Mouse (Mus musculus) liver, adult 2 months (tissue): ENCODE measurements around the gene Vav2.

Experiments
- CTCF ChIP-seq: fragments of 200-500 bp; IDR thresholded peaks from 2 replicates; pipeline ENCODE4 v1.5.1; 2011; ENCODE audit warnings: low read depth, low read length, control low read depth
- POLR2A ChIP-seq: fragments of 200-500 bp; IDR thresholded peaks from 2 replicates; pipeline ENCODE4 v1.6.1; 2011; ENCODE audit warnings: low read length, control low read depth; ENCODE audit not compliant: insufficient read depth; ENCODE audit errors: extremely low read depth

- TF ChIP-seq POLR2A = no peak
- no peak for TF ChIP-seq CTCF
Observed at GRCm38 (mm10) chr2:27278859-27279258, 148.0 kb downstream of the Vav2 start.
